ENCODE assay signal across 8 mouse cellular contexts in genomic region chr7:80215398-80215797, GRCm38 (mm10). TPM values are rescaled to one million over a fixed set of nuclear protein-coding genes. Genes with fewer than 3 reads are reported as not detected.
DNase-seq lines count a peak whose midpoint lies in the region; ATAC-seq and TF ChIP-seq lines count a peak whose summit lies in the region.

No protein-coding gene starts in this region.

- no peak overlapping the region for H3K4me2 ChIP-seq in hindbrain, postnatal 0 days (ENCODE audit: low read depth, low read length)

- H3K27me3 ChIP-seq in hindbrain, postnatal 0 days (ENCODE audit: insufficient read depth, low read length), result no peaks in the 10 kb centered on the region

- peak; percentile 80 for TF ChIP-seq CTCF in cortical plate, adult 2 months (IDR thresholded peaks at IDR 0.05; ENCODE audit: extremely low read depth, insufficient read depth, low read length)
- peak; percentile 91 for TF ChIP-seq CTCF in hindbrain, postnatal 0 days (IDR thresholded peaks at IDR 0.05; ENCODE audit: low read depth)

- H3K4me1 ChIP-seq in cortical plate, adult 2 months (ENCODE audit: control insufficient read depth, insufficient read depth, low read length), result no peaks in the 10 kb centered on the region
- H3K4me1 ChIP-seq in hindbrain, postnatal 0 days (ENCODE audit: insufficient read depth, low read length), result no peaks in the 10 kb centered on the region

- no peak overlapping the region for H3K9ac ChIP-seq in hindbrain, postnatal 0 days (replicated peaks; ENCODE audit: low read length)

- peak; percentile 52 for DNase-seq in ovary, postnatal 10 days (ENCODE audit: low spot score)
- DNase-seq in ovary, adult 18-20 months (ENCODE audit: low spot score), result no peak
- peak; percentile 83 for DNase-seq in gastrocnemius, postnatal 10 days
- peak; percentile 89 for DNase-seq in hindbrain, postnatal 0 days (ENCODE audit: low spot score)
- DNase-seq in left cerebral cortex, postnatal 25 days (ENCODE audit: low spot score in 2 of 2), result peak; percentile 73 to 77
- DNase-seq in mesoderm, embryonic 11.5 days (ENCODE audit: low read depth, low spot score), result peak; percentile 82
- DNase-seq in right cerebral cortex, postnatal 4 days, result peak; percentile 85

- H3K27ac ChIP-seq in cortical plate, adult 2 months (ENCODE audit: insufficient read depth, low read length), result no peak overlapping the region
- peak overlapping the region; percentile 51; the same call in 1 of the 2 replicates for H3K27ac ChIP-seq in hindbrain, postnatal 0 days

- peak; percentile 74 for ATAC-seq in hindbrain, postnatal 0 days

- no peak overlapping the region for H3K4me3 ChIP-seq in cortical plate, adult 2 months (ENCODE audit: insufficient read depth, low read length)
- H3K4me3 ChIP-seq in hindbrain, postnatal 0 days (ENCODE audit: low read length), result no peak overlapping the region

- no peak for TF ChIP-seq POLR2A in cortical plate, adult 2 months (IDR thresholded peaks at IDR 0.05; ENCODE audit: extremely low read depth, insufficient read depth, low read length)

- 10% methylated on average over 4 of the region's 4 CpGs for WGBS in hindbrain, postnatal 0 days

- intact Hi-C loops in left cerebral cortex, postnatal 25 days (cut with DNase I), result loop anchor here (2.0 kb wide), 1 partner anchor 75 kb away; no protein-coding TSS in a partner anchor

- H3K36me3 ChIP-seq in hindbrain, postnatal 0 days (ENCODE audit: insufficient read depth, low read length), result peaks cover 29% of the 10 kb centered on the region

- H3K9me3 ChIP-seq in hindbrain, postnatal 0 days (ENCODE audit: low read length), result no peaks in the 10 kb centered on the region

RNA-seq across cellular contexts. Expression of gene Cib1, which starts 17.2 kb away (rescaled TPM):
- 31.9 and 35.9 TPM in 2 replicates for polyA plus RNA-seq in cortical plate, adult 2 months (2012; rRNA removed)
- 10 to 100 TPM; 10.7 to 12.5 TPM for total RNA-seq in gastrocnemius, postnatal 10 days (2021)
- total RNA-seq in hindbrain, postnatal 0 days (2014; rRNA removed), result 33.5 and 34.1 TPM in 2 replicates
- 49.9 and 55.6 TPM in 2 replicates for polyA plus RNA-seq in hindbrain, postnatal 0 days (2015; fragmentation: Nextera tagmentation; extraction: Ambion mirVana)
- 10 to 100 TPM; 18.4 to 19.9 TPM for total RNA-seq in left cerebral cortex, postnatal 25 days (2021)

RNA-seq across cellular contexts. Expression of gene Gdpgp1, which starts 17.3 kb away (rescaled TPM):
- 3.4 and 3.7 TPM in 2 replicates for polyA plus RNA-seq in cortical plate, adult 2 months (2012; rRNA removed)
- 1 to 10 TPM; 1.8 to 2.1 TPM for total RNA-seq in gastrocnemius, postnatal 10 days (2021)
- 5.5 and 6.8 TPM in 2 replicates for total RNA-seq in hindbrain, postnatal 0 days (2014; rRNA removed)
- 2.3 and 2.8 TPM in 2 replicates for polyA plus RNA-seq in hindbrain, postnatal 0 days (2015; fragmentation: Nextera tagmentation; extraction: Ambion mirVana)
- 1 to 10 TPM; 5.9 to 6.6 TPM for total RNA-seq in left cerebral cortex, postnatal 25 days (2021)

RNA-seq across cellular contexts. Expression of gene Sema4b, which starts 28.8 kb away (rescaled TPM):
- polyA plus RNA-seq in cortical plate, adult 2 months (2012; rRNA removed), result 11.6 and 12.5 TPM in 2 replicates
- 1 to 10 TPM; 2.9 to 4.2 TPM for total RNA-seq in gastrocnemius, postnatal 10 days (2021)
- total RNA-seq in hindbrain, postnatal 0 days (2014; rRNA removed), result 47.5 and 49.5 TPM in 2 replicates
- polyA plus RNA-seq in hindbrain, postnatal 0 days (2015; fragmentation: Nextera tagmentation; extraction: Ambion mirVana), result 26.6 and 28.1 TPM in 2 replicates
- total RNA-seq in left cerebral cortex, postnatal 25 days (2021), result 10 to 100 TPM; 17.4 to 20.5 TPM

RNA-seq across cellular contexts. Expression of gene Ttll13, which starts 30.8 kb away (rescaled TPM):
- polyA plus RNA-seq in cortical plate, adult 2 months (2012; rRNA removed), result 0.98 and 1.5 TPM in 2 replicates
- total RNA-seq in gastrocnemius, postnatal 10 days (2021), result under 1 TPM; 0.14 to 0.20 TPM
- total RNA-seq in hindbrain, postnatal 0 days (2014; rRNA removed), result 0.61 and 0.73 TPM in 2 replicates
- polyA plus RNA-seq in hindbrain, postnatal 0 days (2015; fragmentation: Nextera tagmentation; extraction: Ambion mirVana), result 1.8 and 2.7 TPM in 2 replicates
- 1 to 10 TPM; 1.1 to 2.2 TPM for total RNA-seq in left cerebral cortex, postnatal 25 days (2021)

RNA-seq across cellular contexts. Expression of gene Ngrn, which starts 45.6 kb away (rescaled TPM):
- polyA plus RNA-seq in cortical plate, adult 2 months (2012; rRNA removed), result 55.6 and 56.0 TPM in 2 replicates
- 10 to 100 TPM; 20.2 to 20.3 TPM for total RNA-seq in gastrocnemius, postnatal 10 days (2021)
- total RNA-seq in hindbrain, postnatal 0 days (2014; rRNA removed), result 47.6 and 48.6 TPM in 2 replicates
- 69.8 and 71.9 TPM in 2 replicates for polyA plus RNA-seq in hindbrain, postnatal 0 days (2015; fragmentation: Nextera tagmentation; extraction: Ambion mirVana)
- 10 to 100 TPM; 43.5 to 45.1 TPM for total RNA-seq in left cerebral cortex, postnatal 25 days (2021)
